Mouse (Mus musculus) liver, postnatal 0 days (tissue): ENCODE measurements around the gene Klf7.

Experiments
- CTCF ChIP-seq: sonication (generic); IDR thresholded peaks from 2 replicates; pipeline ENCODE4 v1.5.1; 2016; ENCODE audit warnings: antibody characterized with exemption, low read depth
- EP300 ChIP-seq: IDR thresholded peaks from 2 replicates; pipeline ENCODE4 v1.6.1; 2016; ENCODE audit warnings: antibody characterized with exemption, low read depth, mild to moderate bottlenecking

DNA sequence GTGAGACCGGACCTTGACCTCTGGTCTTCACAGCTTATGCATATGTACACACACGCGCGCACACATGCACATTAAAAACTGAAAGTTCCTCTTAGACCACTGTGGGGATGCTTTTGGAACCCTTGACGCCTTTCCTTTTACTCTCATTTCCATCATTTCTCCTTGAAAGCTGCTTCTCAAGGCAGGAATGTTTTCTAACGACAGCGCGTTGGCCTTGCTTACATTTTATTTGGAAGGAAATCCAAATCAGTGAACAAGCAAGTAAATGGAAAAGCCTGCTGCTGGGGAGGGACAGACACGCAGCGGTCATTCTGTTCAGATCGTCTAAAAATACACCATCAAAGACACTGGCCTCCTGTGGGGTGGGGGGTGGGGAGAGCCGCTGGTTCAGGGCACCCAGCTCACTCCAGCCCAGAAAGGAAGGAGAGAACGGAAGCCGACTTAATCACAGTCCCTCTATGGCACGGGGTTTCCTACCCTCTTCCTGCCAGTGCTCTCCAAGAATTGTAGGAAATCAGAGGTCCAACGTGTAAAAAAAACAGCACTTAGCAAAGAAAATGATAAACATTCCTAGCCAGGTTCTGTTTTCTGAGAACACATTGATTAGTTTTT is 103.5 kb downstream of the Klf7 start:
- no peak for TF ChIP-seq CTCF
- no peak for TF ChIP-seq EP300
